Mouse (Mus musculus) C2C12 (cell line): ENCODE measurements around the gene Ankdd1b. TPM values are rescaled to one million over a fixed set of nuclear protein-coding genes. Genes with fewer than 3 reads are reported as not detected.

Experiments
- H3K27me3 ChIP-seq: one replicate; pipeline ENCODE4 v1.6.1; 2011; ENCODE audit not compliant: control insufficient read depth, insufficient read depth, insufficient read length
- H3K36me3 ChIP-seq: one replicate; pipeline ENCODE4 v1.6.1; 2011; ENCODE audit not compliant: control insufficient read depth, insufficient read depth
- H3K4me3 ChIP-seq: one replicate; pipeline ENCODE4 v1.5.1; 2011; ENCODE audit warnings: mild to moderate bottlenecking, control low read depth; ENCODE audit not compliant: poor library complexity, insufficient read depth, severe bottlenecking
- H3K79me2 ChIP-seq: one replicate; pipeline ENCODE4 v1.6.1; 2011; ENCODE audit not compliant: control insufficient read depth, insufficient read depth
- H3K79me3 ChIP-seq: one replicate; pipeline ENCODE4 v1.6.1; 2011; ENCODE audit warnings: low read depth, control low read depth
- H3ac ChIP-seq: one replicate; pipeline ENCODE3; 2011; ENCODE audit warnings: low read depth; ENCODE audit not compliant: control insufficient read depth, insufficient read length
- CEBPB ChIP-seq: IDR thresholded peaks from one replicate; pipeline ENCODE4 v1.6.1; 2011; ENCODE audit warnings: low read depth, mild to moderate bottlenecking, control low read depth, moderate library complexity
- CTCF ChIP-seq: IDR thresholded peaks from one replicate; pipeline ENCODE4 v1.5.1; 2011; ENCODE audit not compliant: control insufficient read depth, insufficient read depth, insufficient read length
- FOSL1 ChIP-seq: IDR thresholded peaks from one replicate; pipeline ENCODE4 v1.8.0; 2011; ENCODE audit warnings: mild to moderate bottlenecking, low read length; ENCODE audit not compliant: poor library complexity, insufficient read depth, severe bottlenecking
- MAX ChIP-seq: IDR thresholded peaks from one replicate; pipeline ENCODE4 v1.6.1; 2011; ENCODE audit warnings: mild to moderate bottlenecking, control low read depth
- MYOD1 ChIP-seq: IDR thresholded peaks from one replicate; pipeline ENCODE4 v1.6.1; 2011; ENCODE audit warnings: low read depth; ENCODE audit not compliant: control insufficient read depth, insufficient read length
- MYOG ChIP-seq: IDR thresholded peaks from one replicate; pipeline ENCODE4 v1.6.1; 2011; ENCODE audit not compliant: control insufficient read depth, insufficient read length; ENCODE audit errors: extremely low read depth
- USF1 ChIP-seq: IDR thresholded peaks from one replicate; pipeline ENCODE4 v1.6.1; 2011; ENCODE audit warnings: low read depth, mild to moderate bottlenecking, control low read depth, moderate library complexity
- polyA plus RNA-seq: library from polyadenylated mRNA; unstranded; fragments of >200 nt; fragmentation: generic; extraction: Trizol; gene quantifications from one replicate; pipeline ENCODE4 v1.2.1, GENCODE M21; 2012; ENCODE audit warnings: missing spikeins

The Ankdd1b gene
- polyA plus RNA-seq, 1 experiment: not detected

DNA sequence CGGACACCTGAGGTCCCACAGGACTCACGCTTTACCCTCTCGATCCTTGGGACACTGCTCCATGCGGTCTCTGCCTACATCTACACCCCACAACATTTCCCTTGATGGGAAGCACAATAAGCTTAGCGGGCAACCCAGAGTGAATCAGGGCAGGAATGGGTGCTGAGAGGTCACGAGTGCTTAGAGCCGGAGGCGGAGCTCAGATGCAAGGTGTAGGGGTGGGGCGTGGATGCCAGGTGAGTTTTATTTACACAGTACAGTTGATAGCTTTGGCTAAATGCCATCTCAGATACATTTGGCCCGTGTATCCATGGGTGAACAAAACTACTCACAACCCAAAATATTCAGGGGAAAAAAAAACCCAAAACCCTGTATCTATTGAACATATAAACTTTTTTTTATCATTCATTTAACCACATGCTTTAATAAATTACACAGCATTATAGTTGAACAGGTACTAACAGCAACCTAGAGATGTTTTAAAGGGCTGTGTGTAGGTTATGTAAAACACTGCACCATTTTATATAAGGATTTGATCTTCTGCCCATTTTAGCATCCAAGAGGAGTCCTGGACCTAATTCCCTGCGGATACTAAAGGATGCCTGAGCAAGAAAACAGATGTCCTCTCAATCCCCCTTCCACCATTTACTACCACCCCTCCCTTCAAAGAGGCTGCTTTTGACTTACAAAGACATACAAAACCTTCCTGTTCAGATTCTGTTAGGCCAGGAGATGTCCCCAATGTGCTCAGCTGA, 19.4 kb downstream of the Ankdd1b start:
- no peaks in the 10 kb centered on the region for H3K27me3 ChIP-seq
- no peak for TF ChIP-seq FOSL1
- no peak for TF ChIP-seq MYOG
- TF ChIP-seq MYOD1: no peak
- no peak for TF ChIP-seq USF1
- TF ChIP-seq MAX: no peak
- H3K4me3 ChIP-seq: no peak overlapping the region
- H3ac ChIP-seq: no peak overlapping the region
- no peaks in the 10 kb centered on the region for H3K79me3 ChIP-seq
- no peaks in the 10 kb centered on the region for H3K79me2 ChIP-seq
- no peaks in the 10 kb centered on the region for H3K36me3 ChIP-seq

GRCm38 (mm10) chr13:96450869-96451268, 20.1 kb downstream of the Ankdd1b start:
- Histone ChIP-seq H3K4me3 (no peak overlapping the region), H3K79me3 (no peaks in the 10 kb centered on the region), H3K36me3 (no peaks in the 10 kb centered on the region), H3ac (no peak overlapping the region), H3K27me3 (no peaks in the 10 kb centered on the region), H3K79me2 (no peaks in the 10 kb centered on the region)
- TF ChIP-seq FOSL1 (no peak), USF1 (no peak), CEBPB (no peak), CTCF (no peak), MAX (no peak), MYOG (no peak), MYOD1 (no peak)

- no peaks in the 10 kb centered on the region for H3K36me3 ChIP-seq
- no peak overlapping the region for H3K4me3 ChIP-seq
- no peaks in the 10 kb centered on the region for H3K79me3 ChIP-seq
- TF ChIP-seq FOSL1 (no peak), CEBPB (no peak), MAX (no peak), USF1 (no peak), MYOD1 (no peak), MYOG (no peak), CTCF (no peak)
- no peaks in the 10 kb centered on the region for H3K27me3 ChIP-seq
- no peak overlapping the region for H3ac ChIP-seq
- H3K79me2 ChIP-seq: no peaks in the 10 kb centered on the region
Measured at GRCm38 (mm10) chr13:96450205-96450856, 20.7 kb downstream of the Ankdd1b start.

DNA sequence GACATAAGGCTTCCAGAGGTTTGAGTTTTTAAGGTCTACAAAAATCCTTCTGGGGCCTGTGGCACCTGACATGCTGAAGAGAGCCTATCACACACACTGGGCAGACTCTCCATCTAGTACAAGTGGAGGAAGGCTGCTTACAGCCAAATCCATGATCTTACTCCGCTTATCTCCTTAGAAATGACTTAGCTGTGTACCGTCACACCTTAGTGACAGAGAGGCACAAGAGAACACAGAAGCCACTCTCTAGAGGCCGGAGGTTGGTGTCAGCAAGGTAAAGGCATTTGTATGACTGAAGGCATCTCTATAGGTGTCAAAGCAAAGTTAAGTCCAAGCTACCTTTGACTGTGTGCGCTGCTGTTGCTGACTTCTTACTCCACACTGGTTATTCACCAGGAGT, 30.6 kb downstream of the Ankdd1b start:
- no peaks in the 10 kb centered on the region for H3K27me3 ChIP-seq
- no peaks in the 10 kb centered on the region for H3K79me3 ChIP-seq
- H3K36me3 ChIP-seq: no peaks in the 10 kb centered on the region
- no peak overlapping the region for H3ac ChIP-seq
- H3K4me3 ChIP-seq: no peak overlapping the region
- no peaks in the 10 kb centered on the region for H3K79me2 ChIP-seq
- TF ChIP-seq MAX (no peak), CEBPB (no peak), USF1 (no peak), FOSL1 (no peak)

- H3ac ChIP-seq: no peak overlapping the region
- no peak overlapping the region for H3K4me3 ChIP-seq
- no peaks in the 10 kb centered on the region for H3K79me3 ChIP-seq
- no peak for TF ChIP-seq FOSL1
- no peak for TF ChIP-seq USF1
- TF ChIP-seq CTCF: no peak
- TF ChIP-seq MAX: no peak
- no peak for TF ChIP-seq MYOD1
- no peak for TF ChIP-seq MYOG
- TF ChIP-seq CEBPB: no peak
- no peaks in the 10 kb centered on the region for H3K36me3 ChIP-seq
- H3K79me2 ChIP-seq: no peaks in the 10 kb centered on the region
- no peaks in the 10 kb centered on the region for H3K27me3 ChIP-seq
Measured at GRCm38 (mm10) chr13:96436921-96437320, 34.1 kb downstream of the Ankdd1b start.
